Mouse (Mus musculus) heart, postnatal 36 days (tissue): ENCODE data around the gene Fcna. TPM values are rescaled to one million over a fixed set of nuclear protein-coding genes. Genes with fewer than 3 reads are reported as not detected.

Experiments used
- DNase-seq, 2 experiments: peaks; one replicate each; pipeline ENCODE4 v3.0.0; 2021 to 2022
- intact Hi-C: fragments of 180-260 bp; cut with DNase I; formaldehyde crosslinking; loops from one replicate; pipeline ENCODE4 v1.15.1; 2025
- total RNA-seq, 2 experiments: library from RNA; stranded (reverse); gene quantifications; 2 replicates each; pipeline ENCODE4 v1.2.3; 2021

The Fcna gene
- 1 to 10 TPM; 5.2 to 7.5 TPM for total RNA-seq

GRCm38 (mm10) chr2:25627811-25628210, at the start of gene Fcna:
Gene Fcna (minus strand): TSS chr2:25628030.
- intact Hi-C loops: no loop called here
- DNase-seq: no peak

GRCm38 (mm10) chr2:25676486-25676885, 48.7 kb upstream of the Fcna start, which contains the start of gene Lcn6:
Gene Lcn6 (plus strand): TSS chr2:25676786.
- DNase-seq: no peak
- intact Hi-C loops: no loop called here

- no peak for DNase-seq
- intact Hi-C loops: no loop called here
These were observed 38.7 kb upstream of the Fcna start for GRCm38 (mm10) chr2:25666516-25666915.

DNA sequence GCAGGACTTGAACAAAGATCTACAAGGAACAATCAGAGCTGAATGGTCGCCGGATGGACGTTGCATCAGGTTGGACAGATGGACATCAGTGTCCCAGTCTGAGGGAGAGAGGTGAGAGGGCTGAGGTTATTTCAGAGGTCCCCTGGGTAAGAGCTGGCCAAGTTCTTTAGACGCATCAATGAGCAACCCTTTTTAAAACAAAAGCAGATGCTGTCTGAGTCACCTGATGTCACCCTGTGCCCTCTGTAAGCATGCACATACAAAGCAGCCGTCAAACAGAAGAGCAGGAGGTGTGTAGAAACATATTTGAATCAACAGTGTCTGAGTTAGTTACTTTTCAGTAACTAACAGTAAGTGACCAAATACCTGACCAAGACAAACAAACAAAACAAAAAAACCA, 36.3 kb upstream of the Fcna start:
- DNase-seq: no peak
- intact Hi-C loops: no loop called here

- peak; percentile 33 to 52 for DNase-seq
- intact Hi-C loops: no loop called here
These were observed 35.7 kb upstream of the Fcna start for GRCm38 (mm10) chr2:25663511-25663910.

DNA sequence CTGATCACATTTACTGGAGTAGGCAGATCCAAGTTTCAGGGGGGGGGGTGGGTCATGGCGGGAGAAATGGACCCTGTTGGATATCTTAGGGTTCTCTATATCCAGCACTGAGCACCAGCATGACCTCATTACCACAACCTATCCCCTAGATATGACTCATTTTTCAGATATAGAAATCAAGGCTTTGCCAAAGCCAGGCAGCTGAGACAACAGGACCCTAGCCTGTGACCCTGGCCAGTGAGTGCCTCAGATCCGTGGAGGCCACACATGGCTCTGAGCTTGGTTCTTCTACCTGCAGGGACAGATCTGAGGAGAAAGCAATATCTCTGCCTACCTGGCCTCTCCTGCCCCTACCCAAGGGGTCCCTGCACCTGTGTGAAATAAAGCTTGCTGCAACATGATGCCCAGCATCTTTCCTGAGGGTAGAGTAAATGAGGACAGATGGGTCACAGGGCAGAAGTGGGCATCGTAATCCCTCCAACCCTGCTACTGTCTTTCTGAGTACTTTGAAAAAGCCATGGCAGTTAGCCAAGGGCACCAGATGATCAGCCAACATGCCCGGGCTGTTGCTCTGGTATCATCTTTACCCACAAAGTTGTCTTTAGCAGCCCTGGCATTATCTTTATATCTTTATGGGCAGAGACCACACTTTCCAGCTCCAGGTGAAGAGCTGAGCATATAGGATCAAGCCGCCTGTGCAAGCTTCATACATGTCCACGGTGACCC, 33.6 kb upstream of the Fcna start:
- DNase-seq: no peak
- intact Hi-C loops: no loop called here

DNA sequence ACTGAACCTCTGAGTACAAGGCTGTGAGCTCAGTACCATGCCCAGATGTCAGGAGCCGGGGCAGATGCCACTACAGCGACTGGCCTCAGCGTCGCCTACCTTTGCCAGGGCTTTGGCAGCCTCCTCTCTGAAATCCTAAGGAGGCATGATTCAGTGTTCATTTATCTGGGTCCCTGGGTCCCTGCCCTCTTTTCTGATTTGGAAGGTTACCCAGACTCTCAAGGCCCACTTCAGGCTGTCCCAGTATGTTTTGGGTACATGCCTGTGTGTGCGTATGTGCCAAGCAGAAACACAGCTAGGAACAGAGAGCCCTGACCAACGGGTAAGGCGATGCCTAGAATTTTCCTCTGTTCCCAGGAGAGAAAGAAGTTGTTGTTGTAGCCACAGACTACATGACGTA, 32.4 kb upstream of the Fcna start:
- DNase-seq: peak in 1 of 2 experiments; percentile 14
- intact Hi-C loops: no loop called here

DNA sequence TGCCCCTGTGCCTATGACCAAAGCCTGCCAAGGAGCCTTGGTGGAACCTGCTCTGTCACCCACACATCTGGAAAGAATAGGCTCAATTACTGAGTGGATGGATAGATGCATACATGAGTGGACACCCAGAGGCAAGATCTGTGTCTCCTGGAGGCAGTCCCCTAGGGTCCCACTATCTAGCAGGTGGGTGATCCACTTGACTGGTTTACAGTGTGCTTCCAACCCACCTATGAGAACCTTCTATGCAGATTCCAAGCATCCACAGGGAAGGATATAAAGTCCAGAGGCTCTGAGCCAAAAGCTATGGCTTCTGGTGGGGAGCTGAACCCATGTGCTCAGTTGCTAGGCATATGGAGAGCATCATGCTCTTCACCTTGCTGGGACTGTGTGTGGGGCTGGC, 29.8 kb upstream of the Fcna start, which contains the start of gene Lcn5:
Gene Lcn5, plus strand, starts transcription at position 301 of the 400 bp plus-strand sequence.
- intact Hi-C loops: no loop called here
- no peak for DNase-seq

- intact Hi-C loops: no loop called here
- peak in 1 of 2 experiments; percentile 13 for DNase-seq
These were observed 29.4 kb upstream of the Fcna start for GRCm38 (mm10) chr2:25657246-25657645.

- intact Hi-C loops: no loop called here
- peak; percentile 42 to 49 for DNase-seq
These were observed 28.9 kb upstream of the Fcna start for GRCm38 (mm10) chr2:25656691-25657090.

DNA sequence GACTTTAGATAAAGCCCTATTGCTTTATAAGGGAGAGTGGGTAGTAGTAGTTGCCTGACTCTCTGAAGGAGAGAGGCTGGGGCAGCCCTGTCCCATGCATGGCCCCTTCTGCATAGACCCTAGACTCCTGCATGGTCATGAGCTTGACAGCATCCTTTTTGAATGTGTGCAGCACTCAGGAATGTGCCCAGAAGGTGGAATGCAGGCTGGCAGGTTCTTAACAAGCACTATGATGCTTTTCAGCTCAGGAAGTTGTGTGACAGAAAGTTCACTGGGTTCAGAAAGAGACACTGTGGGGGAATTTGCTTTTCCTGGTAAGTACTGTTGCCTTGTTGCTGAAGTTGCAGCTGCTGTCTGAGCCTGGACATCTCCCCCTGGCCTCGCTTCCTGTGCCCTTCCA, 26.7 kb upstream of the Fcna start:
- intact Hi-C loops: no loop called here
- no peak for DNase-seq

DNA sequence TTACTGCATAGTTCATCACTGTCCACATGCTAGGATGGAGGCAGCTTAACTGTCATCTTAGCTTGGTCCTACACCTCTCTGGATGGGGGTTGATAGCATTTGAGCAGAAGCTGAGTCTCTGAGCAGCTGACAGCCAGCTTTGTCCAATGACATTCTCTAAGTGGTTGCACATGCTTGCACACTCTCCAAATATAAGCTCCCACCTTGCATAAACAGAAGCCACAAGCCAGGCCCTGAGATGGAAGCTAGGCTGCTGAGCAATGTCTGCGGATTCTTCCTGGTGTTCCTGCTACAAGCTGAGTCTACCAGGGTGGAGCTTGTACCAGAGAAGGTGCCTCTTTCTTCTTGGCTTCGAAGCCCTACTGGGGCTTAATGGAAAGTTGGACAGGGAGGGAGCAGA, 25.1 kb upstream of the Fcna start, which contains the start of gene Lcn8:
Gene Lcn8, plus strand, starts transcription at position 219 of the 400 bp plus-strand sequence.
- DNase-seq: no peak
- intact Hi-C loops: no loop called here

GRCm38 (mm10) chr2:25639890-25640289, 12.1 kb upstream of the Fcna start:
- DNase-seq: peak; percentile 39 to 58
- intact Hi-C loops: no loop called here

DNA sequence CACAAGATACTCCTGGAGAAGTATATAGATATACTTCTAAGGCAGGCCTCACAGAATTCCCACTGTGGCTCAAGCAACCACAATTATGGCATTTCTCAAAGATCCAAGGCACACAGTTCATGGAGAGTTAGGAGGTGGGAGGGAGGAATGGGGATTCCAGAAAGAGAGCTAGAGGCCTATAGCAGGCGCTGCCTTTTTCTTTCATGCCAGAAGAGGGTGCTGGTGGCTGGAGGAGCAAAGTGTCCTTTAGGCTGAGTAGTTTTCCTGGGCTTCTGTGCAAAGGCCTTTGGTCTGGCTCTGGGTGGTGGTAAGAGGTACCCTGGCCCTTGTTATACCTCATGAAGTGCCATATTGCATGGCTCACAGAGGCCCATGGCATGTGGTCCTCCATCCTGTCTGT, 6.2 kb upstream of the Fcna start:
- no peak for DNase-seq
- intact Hi-C loops: loop anchor here (5.0 kb wide), 1 partner anchor 48 kb away; the partner anchor contains the start of gene Lcn10

- intact Hi-C loops: loop anchor here (5.0 kb wide), 1 partner anchor 49 kb away; the partner anchor contains the start of gene Lcn10
- DNase-seq: no peak
These were observed 5.8 kb upstream of the Fcna start for GRCm38 (mm10) chr2:25633616-25634015.

GRCm38 (mm10) chr2:25628738-25629137, 908 bp upstream of the Fcna start:
- intact Hi-C loops: no loop called here
- no peak for DNase-seq

- intact Hi-C loops: no loop called here
- DNase-seq: no peak
These were observed 1.8 kb downstream of the Fcna start for GRCm38 (mm10) chr2:25625986-25626385.

DNA sequence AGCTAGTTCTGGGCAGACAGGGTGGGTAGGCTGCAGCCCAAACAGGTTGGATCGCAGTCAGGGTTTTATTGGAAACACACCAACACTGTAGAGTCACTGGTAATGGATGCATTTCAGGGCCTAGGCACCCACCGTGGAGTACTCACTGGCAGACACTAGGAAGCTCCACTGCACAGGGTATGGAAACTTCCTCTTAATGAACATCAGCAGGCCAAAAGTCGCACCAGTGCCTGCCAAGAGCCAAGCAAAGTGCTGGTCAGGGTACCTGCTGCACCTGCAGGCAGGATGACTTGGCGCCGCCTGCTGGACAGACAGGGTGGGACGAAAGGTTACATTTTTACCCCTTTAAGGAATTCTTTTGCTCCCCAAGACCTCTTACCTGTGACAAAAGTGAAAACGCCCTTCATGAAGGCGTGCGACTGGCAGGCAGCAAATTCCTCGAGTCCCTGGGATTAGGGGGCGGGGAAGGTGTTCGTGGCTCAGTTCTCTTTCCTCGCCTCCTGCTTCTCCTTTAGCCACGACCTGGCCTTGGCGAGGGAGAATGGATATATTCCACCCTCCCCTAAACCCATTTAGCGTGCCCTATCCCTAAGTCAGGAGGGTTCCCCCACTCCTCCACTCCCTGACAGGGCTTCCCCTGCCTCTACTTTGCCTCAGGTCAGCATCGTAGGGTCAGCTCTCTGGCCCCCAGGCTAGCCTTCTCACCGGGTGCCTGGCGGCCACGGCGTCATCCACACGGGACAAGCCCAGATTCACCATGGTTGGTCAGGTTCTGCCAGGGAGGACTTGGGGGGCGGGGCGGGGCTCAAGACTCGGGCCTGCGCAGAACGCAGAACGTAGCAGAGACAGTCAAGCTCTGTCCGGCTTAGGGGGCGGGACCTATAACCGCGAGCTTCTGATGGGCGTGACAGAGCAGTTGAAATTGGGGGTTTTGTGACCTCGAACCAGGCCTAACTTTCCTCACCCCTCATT, 6.3 kb downstream of the Fcna start, which contains the start of gene Tmem141:
Gene Tmem141, minus strand, starts transcription at position 777 of the 972 bp plus-strand sequence.
- intact Hi-C loops: no loop called here
- peak; percentile 80 to 84 for DNase-seq

GRCm38 (mm10) chr2:25620852-25621228, 7.0 kb downstream of the Fcna start:
- DNase-seq: no peak
- intact Hi-C loops: no loop called here

GRCm38 (mm10) chr2:25620386-25620785, 7.4 kb downstream of the Fcna start:
- intact Hi-C loops: no loop called here
- no peak for DNase-seq

- intact Hi-C loops: no loop called here
- no peak for DNase-seq
These were observed 10.3 kb downstream of the Fcna start, which contains the start of gene Ccdc183 for GRCm38 (mm10) chr2:25617578-25617977. Gene Ccdc183 (minus strand): TSS chr2:25617678.
